Mouse (Mus musculus) right cerebral cortex, adult 2 months (tissue): ENCODE data around the gene Cav1.

ENCODE experiments used
- DNase-seq, 2 experiments: peaks; one replicate each; pipeline ENCODE4 v3.0.0; 2021 to 2022; ENCODE audit warnings: low spot score in 2 of 2

The Cav1 gene

DNA sequence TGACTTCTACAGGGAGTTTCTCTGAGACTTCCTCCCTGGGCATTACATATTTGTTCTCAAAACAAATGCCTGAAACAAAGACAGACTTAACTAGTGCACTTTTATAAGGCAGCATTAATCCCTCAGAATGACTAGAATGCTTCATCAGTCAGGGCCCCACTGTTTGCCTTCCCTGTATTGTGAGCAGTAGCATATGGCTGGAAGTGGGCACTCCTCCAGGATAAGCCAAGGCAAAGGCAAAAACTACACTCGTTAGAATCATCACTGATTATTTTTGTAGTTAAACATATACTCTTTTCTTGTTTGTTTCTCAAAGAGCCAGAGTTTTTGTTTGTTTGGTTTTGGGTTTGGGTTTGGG is 11.0 kb downstream of the Cav1 start:
- no peak for DNase-seq

DNA sequence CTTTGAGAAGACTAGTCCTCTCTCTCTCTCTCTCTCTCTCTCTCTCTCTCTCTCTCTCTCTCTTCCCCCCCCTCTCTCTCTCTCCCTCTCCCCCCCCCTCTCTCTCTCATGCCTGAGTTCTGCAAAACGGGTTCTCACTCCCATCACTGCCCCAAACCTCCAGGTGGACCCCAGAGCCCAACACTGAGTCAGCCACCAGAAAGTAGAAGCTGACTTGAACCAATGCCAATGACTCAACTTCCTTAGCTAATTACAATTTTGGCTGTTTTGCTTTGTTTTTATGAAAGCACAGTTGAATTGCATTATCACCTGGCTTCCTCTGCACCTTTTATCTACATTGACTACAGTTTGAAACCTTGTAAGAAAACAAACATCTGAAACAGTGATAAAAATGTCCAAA is 11.8 kb downstream of the Cav1 start:
- no peak for DNase-seq

DNA sequence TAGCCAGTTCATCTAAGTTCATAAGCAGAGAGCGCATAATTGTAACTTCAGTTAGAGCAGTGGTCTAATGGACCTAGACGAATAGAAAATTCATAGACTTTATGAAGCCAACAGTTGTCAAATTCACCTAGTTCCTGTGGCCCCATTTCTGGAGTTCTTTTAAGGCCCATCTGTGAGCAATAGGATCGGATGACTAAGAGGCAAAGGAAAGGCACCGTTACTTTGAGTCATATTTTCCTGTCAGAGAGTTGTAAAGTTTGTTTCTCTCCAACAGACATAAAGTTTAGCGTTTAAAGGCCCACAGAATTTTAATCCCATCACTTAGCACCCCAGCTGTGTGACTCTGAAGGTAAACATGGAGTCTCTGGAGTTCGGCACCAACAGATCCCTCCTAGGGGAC is 15.8 kb downstream of the Cav1 start:
- no peak for DNase-seq

DNA sequence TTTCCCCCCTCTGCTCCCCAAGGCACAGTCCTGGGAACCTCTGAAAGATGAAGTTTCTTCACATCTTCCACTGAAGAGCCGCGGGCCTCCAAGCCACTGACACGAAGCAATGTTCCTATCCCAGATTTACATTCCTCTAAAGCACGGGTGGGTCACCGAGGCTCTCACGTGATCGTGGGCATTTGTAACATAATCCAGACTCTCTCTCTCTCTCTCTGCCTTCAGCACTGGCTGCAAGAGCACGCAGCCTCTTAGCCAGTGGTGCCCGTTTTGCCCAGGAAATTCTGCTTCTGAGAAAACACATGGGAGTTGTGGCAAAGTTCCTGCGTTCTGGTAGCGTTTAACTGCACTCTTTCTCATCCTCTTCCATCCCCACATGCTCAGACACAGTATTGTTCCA is 21.1 kb downstream of the Cav1 start:
- no peak for DNase-seq

DNA sequence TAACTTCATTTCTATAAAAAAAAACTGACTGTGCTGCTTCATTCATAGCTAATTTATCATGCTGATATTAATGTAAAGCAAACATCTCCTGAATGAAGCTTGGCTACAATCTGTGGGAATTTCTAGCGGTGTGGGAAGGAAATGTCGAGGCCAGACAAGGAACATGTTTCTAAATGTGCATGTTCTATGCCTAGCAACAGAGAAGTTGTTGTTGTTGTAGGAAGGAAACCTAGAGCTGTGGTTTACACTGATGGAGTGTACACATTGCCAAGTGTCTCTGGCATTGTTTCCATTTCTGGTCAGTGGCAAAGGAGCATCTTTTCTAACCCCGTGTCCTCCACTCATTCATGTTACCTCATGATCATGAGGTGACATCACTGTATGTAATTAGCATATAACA is 23.7 kb downstream of the Cav1 start:
- no peak for DNase-seq

DNA sequence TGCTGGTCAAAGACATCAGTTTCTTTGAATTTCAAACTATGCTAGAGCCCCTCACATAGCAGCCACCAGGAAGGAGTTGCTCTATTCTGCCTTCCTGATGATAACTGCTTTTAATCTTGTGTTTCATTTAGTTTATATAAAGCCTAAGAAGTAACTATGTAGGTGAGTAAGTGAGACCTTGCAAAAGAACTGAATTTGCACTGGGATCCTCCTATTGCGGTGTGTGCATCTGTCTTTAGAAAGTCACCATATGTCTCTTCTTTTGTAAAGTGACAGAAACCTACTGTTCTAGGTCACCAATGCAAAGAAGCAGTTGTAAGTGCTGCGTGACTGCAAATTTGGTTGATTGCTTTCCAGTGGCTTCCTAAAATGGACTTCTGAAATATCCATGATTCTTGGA is 31.6 kb downstream of the Cav1 start:
- DNase-seq: no peak

DNA sequence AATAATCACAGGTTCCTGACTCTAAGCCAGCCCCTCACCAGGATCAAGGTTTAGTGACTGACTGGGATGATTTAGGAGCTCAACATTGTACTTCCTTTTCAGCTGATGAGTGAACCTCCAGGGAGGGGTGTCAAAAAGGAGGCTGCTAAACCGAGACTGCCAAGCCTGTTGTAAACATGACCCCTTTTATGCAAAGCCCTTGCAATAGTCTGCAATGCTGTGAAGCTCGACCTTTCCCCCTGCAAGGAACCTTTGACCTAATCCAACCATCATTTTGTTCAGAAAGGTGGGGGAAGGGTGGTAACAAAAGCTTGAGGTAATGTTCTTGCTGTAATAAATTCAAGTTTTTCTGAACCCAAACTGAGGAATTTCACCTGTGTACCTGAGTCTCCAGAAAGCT is 34.3 kb downstream of the Cav1 start:
- no peak for DNase-seq

DNA sequence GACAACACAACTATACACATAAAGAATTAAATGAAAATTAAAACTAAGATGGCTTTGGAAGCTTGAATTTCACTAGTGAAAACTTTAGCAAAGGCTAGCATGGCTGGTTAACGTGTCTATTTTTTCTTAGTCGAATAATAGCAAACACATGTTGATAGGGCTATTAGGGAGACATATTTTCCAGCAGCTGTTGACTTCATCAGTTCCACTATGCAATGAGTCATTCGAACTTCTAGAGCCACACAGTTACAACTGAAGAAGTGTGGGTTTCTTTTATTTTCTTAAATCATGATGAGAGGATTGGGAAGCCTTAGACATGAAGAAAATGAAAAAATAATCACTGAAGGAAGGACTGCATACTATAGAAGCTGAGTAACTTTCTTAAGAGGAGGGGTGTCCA is 41.9 kb downstream of the Cav1 start:
- no peak for DNase-seq

DNA sequence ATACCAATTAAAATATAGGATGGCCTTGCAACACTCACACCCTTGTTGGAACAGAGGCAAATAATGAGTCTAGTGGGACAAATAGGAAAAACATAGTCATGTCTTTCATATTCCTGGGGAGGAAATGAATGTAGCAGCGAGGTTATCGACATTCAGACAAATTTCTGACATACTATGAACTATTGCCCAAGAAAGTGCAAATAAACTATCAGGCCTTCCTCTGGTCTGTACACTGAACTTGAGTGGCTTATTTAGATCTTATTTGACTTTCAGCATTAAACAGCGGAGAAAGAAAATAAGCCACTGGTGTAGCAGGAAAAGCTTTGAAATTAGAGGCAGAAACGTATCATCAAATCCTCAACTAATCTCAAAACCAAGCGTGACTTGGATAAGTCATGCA is 44.7 kb downstream of the Cav1 start:
- no peak for DNase-seq

DNA sequence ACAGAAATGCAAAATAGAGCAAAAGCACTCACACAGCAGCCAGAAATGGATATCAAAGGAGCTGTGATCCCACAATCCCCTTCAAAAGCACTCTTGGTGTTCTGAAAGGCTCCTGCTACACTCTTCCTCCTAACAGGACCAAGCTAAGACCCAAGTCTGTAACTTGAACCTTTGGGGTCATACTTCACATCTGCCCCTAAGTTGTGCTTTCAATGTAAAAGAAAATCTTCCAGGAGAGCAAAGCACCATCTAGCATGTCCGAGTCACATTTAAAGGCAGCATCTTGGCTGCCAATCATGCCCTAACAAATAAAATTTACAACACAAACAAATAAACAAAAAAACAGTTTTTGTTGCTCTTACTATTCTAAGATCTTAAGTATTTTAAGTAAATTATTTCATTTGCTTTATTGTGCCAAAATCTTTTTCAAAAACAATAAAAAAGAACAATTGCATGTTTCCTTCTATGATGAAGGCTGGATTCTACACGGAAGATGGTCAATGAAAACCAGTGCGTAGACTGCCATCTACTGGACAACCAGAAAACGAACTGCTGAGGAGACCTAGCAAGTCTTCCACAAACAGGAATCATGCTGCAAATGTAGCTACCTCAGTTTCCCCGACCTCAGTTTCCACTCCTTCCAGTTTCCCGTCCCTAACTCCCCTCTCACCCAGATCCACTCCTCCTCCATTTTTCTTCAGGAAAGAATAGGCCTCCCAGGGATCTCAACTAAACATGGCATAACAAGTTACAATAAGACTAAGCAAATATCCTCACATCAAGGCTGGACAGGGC is 53.0 kb downstream of the Cav1 start:
- DNase-seq: peak; percentile 44 to 64

DNA sequence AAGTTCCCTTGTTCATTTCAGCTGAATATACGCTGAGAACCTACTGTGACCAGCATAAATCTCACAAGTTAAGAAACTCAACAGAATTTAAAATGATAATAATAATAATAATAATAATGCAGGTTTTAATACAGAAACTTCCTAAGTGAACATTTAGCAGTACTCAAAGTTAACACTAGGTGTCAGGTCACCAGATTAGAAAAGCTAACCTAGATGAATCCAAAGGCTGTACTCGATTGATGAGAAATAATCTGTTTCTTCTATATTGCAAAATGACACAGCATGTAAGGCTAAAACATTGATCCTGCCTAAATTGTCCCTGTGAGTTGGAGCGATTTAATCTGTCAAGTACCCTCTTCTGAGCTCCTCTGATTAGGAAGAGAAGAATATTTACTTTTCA is 56.6 kb downstream of the Cav1 start:
- DNase-seq: no peak

DNA sequence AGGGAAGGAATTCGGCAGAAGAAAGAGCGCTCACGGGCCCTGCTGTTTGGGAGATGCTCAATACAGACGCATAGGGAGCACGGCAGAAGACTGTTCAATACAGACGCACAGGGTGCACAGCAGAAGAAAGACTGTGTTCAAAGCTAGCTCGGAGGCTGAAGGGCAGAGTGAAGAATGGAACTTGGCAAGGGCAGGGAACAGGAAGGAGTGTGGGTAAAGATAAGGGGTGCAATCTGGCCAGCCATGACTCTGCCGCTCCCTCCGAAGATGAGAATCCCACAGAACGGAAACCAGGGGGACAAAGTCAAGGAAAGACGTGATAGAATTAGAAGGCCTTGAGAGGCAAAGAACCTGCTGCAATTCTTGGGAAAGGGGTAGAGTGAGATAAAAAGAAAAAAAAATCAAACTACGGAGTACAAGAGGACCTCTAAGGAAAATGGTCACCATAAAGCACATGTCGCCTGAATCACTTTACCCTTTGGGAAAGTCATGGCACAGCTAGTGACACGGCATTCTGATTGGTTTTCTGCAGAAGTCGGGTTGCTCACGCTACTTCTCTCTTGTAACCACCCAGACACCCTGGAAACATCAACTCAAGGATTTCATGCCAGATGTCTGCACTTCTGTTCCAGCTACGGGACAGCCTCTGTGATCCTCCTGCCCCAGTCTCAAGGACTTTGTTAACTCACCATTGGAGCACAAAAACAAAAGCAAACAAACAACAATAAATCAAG is 57.5 kb downstream of the Cav1 start:
- no peak for DNase-seq

DNA sequence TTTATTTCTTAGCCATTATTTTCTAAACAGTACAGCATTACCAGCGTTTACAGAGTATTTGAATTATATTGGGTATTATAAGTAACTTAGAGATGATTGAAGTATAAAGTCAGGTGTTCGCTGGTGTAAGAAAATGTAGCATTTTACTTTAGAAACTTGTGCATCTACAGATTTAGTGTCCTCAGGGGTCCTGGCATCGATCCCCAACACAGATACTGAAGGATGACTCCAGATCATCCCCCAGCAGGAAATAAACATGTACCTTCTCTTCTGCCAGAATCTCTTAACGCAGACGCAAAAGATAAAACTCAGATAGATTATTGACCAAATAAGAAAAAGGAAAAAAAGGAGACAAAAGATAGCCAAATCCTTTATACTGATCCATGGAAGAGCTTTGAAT is 68.2 kb downstream of the Cav1 start:
- no peak for DNase-seq

DNA sequence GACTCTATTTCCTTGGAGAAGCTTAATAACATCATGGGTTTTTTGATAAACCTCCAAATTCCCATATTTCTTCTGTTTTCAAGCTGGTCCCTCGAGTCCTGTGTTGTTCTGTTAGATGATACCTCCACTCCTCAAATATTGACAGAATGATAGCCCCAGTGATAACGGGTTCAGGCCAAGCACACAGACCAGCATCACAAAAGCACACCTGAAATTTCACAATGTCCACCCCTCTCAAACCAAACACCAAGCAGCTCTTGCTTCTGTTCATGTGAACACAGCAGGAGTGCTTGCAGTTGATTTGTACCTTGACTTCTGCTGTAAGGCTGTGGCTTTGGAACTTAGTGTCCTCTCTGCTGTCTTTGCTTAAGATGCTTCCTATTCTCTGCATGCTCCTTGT is 71.2 kb downstream of the Cav1 start:
- no peak for DNase-seq

DNA sequence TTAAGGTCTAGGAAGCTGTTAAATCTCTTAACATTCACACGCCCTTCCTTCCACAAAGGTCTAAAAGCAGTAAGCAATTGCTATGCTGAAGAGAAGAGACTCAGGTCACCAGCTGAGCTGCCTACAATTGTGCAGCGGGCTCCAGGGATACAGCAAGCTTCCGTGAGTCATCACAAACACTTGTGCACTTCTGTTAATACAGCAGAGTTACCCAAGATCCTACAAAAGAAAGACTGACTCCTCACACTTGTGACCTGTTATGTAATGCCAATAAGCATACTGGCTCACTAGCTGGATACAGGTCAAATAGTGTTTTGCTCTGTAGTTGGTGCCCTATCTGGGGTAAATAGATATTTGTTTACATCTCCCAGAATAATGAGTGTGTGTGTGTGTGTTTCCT is 74.0 kb downstream of the Cav1 start:
- no peak for DNase-seq

DNA sequence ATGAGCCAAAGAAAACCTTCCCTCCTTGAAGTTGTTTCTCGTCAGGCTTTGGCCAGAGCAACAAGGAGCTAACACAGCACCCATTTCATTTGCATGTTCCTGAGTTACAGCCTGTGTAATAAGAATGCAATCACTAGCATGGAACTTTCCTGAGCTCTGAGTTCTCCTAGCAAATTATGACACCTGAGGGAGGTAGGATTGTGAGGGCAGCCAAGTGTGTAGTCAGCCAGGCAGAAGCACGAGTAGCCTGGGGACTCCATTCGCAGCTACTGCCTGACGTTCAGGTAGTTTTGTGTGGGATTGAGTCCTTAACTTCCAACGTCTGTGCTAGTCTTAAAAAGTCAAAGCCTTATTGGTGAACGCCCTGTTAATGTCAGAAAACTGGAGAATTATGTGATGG is 75.6 kb downstream of the Cav1 start:
- no peak for DNase-seq

DNA sequence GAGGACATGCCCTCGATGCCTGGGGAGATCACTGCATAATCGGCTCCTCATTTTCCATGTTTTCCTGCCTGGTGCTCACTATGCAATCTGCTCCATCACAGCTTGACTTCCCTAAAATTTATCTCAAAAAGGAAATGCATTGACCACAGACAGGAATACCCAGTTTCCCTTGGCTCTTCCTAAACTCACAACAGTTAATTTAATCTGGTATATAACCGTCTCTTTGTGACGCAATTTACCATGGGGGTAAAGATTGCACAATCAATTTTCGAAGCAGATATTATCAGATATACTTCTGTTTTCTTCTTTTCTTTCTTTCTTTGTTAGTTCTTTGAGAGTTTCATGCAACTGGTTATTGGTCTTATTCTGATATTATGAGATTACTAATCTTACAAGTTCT is 79.4 kb downstream of the Cav1 start:
- DNase-seq: no peak

DNA sequence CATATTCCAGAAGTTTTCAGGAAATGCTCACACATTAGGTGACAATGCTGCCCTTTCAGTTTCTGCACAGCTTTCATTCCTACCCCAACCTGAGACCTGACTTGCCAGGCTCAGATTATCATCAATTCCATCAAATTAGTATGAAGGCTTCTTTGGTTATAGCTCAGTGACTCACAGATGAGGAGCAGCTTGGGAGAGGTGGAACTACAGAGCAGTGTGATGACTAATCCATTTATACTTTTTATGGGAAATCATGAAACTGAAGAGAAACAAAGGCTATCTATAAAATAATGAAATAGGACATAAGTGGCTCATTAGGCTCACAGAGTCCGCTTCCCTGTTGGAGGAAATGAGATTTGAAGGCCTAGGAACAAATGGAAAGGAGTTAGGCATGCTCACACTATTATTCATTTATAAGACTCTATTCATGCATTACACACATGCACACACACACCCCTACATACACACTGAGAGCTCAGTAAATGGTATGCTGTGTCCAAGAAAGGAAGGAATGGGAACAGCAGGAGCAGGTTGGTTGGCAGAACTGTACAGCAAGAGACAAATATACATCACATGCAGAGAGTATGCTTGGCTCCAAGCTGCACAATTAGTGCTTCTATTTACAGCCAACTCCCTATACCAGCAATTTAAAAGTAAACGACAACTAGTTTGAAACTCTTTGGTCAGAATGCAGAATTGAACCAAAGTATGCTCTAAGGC is 82.0 kb downstream of the Cav1 start:
- peak; percentile 7 to 41 for DNase-seq
